Mouse (Mus musculus): ENCODE measurements around the gene Lbhd2. TPM values are rescaled to one million over a fixed set of nuclear protein-coding genes. Genes with fewer than 3 reads are reported as not detected.

Gene Lbhd2
- polyA plus RNA-seq, 1 experiment: not detected

DNA sequence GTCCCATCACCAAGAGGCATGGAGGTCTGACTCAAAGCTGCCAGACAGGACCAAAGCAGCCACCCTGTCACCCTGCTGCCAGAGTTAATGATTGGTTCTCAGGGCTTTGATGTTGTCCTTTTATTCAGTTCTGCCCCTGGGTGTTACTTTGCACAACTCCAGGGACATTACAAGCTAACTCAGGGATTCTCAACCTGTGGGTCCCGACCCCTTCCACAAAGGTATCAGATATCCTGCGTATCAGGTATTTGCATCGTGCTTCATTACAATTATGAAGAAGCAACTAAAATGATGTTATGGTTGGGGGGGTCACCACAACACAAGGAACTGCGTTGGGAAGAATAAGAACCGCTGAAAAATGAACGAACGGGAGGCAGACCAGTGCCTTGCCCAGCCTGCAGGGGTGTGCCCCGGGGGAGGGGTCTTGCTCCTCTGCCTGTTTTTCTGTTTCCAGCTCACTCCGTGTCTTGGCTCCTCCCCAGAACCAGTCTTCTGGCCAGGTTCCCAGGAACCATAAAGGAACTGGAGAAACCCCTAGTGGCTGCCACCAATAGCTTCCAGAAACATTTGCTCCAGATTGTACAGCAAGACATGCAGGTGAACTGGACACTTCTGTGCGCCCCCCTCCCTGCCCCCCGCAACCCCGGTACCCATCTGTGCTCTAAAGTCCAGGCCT, 21.0 kb downstream of the Lbhd2 start:
- Histone ChIP-seq H3K4me1 (ENCODE audit: control insufficient read depth) (peaks cover 56% of the 10 kb centered on the region), H3K9me3 (ENCODE audit: control insufficient read depth, low read length) (peaks cover 10% of the 10 kb centered on the region; the same call in 1 of the 2 replicates), H3K36me3 (ENCODE audit: control insufficient read depth) (peaks cover 6% of the 10 kb centered on the region; the same call in 1 of the 2 replicates), H3K27me3 (ENCODE audit: control insufficient read depth) (peaks cover 88% of the 10 kb centered on the region), H3K4me3 (replicated peaks) (no peak overlapping the region)
- TF ChIP-seq TAL1 (IDR thresholded peaks at IDR 0.05; ENCODE audit: low read length) (no peak), GATA1 (IDR thresholded peaks at IDR 0.05; ENCODE audit: low read length) (no peak)

DNA sequence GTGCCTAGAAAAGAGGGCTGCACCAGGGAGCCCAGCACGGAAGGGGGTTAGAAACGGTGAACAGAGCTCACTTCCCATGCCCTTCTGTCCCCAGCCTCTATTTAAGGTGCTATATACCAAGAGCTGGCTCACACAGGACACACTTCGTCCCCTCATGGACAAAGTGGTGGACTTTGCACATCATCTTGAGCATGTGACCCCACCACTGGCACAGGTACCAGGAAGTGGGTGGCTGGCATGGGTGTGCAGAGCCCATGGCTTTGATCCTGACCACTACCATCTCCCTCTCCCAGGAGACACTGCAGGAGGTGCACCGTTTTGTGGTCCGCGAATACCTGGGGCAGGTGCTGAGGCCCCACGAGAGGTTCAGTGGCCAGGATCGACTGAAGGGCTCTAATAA, 21.8 kb downstream of the Lbhd2 start:
- TF ChIP-seq GATA1 (IDR thresholded peaks at IDR 0.05; ENCODE audit: low read length): no peak
- TF ChIP-seq TAL1 (IDR thresholded peaks at IDR 0.05; ENCODE audit: low read length): no peak
- H3K9me3 ChIP-seq (ENCODE audit: control insufficient read depth, low read length): peaks cover 10% of the 10 kb centered on the region; the same call in 1 of the 2 replicates
- peaks cover 80% of the 10 kb centered on the region for H3K27me3 ChIP-seq (ENCODE audit: control insufficient read depth)
- H3K36me3 ChIP-seq (ENCODE audit: control insufficient read depth): peaks cover 6% of the 10 kb centered on the region; the same call in 1 of the 2 replicates
- H3K4me3 ChIP-seq (replicated peaks): no peak overlapping the region
- peaks cover 64% of the 10 kb centered on the region for H3K4me1 ChIP-seq (ENCODE audit: control insufficient read depth)

DNA sequence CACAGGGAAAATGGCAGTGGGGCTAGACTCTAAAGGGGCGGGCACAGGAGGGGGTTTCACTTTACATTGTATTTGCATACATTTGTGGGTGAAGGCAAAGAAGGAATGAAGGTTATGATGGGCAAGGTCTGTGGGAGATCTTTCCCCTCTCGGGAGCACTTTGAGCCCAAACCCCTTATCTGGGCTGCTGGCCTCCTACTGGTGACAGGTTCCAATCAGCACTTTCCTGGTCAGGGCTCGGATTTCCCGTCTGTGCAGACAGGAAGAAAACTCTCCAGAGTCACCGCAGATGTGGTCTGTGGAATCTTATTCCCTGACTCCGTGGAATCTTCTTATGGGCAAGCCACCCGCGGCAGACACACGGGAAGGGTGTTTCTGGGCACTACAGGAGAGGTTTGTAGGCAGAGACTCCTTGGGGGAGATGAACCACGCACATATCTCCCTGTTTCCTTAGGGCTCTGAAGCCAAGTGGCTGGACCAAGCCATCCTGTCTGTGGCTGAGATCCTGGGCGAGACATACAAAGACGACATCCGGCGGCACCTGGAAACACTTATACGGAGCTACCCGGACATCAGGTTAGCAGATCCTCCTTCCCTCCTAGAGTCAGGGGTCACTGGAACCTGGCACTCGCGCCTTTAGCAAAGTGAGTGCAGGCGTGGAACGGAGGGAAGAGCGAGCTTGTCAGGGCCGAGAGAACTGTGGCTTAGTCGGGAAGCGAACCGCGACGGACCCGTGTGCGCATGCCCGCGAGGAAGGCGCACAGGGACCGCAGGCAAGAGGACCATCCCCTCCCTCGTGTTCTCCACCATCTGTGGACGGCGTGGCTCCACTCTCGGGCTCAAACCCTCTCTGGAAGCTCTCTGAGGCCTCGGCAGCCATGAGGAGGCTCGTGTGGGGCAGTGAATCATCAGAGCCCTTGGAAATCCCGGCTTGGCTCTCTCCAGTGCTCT, 22.6 kb downstream of the Lbhd2 start:
- H3K36me3 ChIP-seq (ENCODE audit: control insufficient read depth): peaks cover 7% of the 10 kb centered on the region
- no peak for TF ChIP-seq TAL1 (IDR thresholded peaks at IDR 0.05; ENCODE audit: low read length)
- no peak; the same call in 1 of the 2 replicates for TF ChIP-seq GATA1 (IDR thresholded peaks at IDR 0.05; ENCODE audit: low read length)
- peaks cover 71% of the 10 kb centered on the region for H3K27me3 ChIP-seq (ENCODE audit: control insufficient read depth)
- H3K4me3 ChIP-seq (replicated peaks): peak overlapping the region; percentile 52
- H3K9me3 ChIP-seq (ENCODE audit: control insufficient read depth, low read length): peaks cover 7% of the 10 kb centered on the region; the same call in 1 of the 2 replicates
- H3K4me1 ChIP-seq (ENCODE audit: control insufficient read depth): peaks cover 73% of the 10 kb centered on the region

DNA sequence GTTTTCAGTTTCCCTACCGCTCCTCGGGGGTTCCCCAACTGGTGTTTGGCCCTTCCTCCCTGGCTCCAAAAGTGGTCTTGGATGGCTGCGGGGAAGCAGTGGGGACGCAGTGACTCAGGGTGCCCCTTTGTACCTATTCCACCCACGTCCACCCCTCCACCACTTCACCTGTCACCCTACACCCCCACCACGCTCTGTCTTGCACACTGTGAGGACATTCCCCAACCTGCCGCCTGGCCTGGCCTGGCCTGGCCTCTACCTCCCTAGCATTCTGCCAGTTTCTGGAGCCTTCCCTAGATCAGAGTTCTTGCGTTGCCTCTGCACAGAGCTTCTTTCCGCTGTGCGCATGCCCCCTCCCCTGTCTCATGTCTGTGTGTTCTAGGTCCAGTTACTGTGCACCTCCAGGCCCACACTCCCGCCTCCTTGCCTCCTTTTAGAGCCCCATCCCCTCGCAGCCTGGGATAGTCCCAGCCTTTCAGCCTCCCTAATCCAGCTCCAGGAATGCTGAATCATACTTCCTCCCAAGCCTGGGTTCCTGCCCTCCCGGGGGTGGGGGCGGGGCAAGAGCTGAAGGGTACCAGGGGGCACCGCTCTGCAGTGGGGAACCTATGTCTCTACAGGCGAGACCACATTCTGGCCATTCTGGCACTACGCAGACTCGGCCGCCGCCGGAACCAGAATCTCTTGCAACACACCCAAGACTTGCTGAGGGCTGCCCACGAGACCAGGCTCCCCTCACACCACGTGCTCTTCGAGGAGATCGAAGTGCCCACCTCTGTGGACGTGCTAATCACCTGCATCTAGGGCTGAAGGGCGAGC, 23.6 kb downstream of the Lbhd2 start:
- TF ChIP-seq GATA1 (IDR thresholded peaks at IDR 0.05; ENCODE audit: low read length) (no peak), TAL1 (IDR thresholded peaks at IDR 0.05; ENCODE audit: low read length) (no peak)
- Histone ChIP-seq H3K4me3 (replicated peaks) (peak overlapping the region; percentile 52), H3K36me3 (ENCODE audit: control insufficient read depth) (peaks cover 9% of the 10 kb centered on the region)

DNA sequence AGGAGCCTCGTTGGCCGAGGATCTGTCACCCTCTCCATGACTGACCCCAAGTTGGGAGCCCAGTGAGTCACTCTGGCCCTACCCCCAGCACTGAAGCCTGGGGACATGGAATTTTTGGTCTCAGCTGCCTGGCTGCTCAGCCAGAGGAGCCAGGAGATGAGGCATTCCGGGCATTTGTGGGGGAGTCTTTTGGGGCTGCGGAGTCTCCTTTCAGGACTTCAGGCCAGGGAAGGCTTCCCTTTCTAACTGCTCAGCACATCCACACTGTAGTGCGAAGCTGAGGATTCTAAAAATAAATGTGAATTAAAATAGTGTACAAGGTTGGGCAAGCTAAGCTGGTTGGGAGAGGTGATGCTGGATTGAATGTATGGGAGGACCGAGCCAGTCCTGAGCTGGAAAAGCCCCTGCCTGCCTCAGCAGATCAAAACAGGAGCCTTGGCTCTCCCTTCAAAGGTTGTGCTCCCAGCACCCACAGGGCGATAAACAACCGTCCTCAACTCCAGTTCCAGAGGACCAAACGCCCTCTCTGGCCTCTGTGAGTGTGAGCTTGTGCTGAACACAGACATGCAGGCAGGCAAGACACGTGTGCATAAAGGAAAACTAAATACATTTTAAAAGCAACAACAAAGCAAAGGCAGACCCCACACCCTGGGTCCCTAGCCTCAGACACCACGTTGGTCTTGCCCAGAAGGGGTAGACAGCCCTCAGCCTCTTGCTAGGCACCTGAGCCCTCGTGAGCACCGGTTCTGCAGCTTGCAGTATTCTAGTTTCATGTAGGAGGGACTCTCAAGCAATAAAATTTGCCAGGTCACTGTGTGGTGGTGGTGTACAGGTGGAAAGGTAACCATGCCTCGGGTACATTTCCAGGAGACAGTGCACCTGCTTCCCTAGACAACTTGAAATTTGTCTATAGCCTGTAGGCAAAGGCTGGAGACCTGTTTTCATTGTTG, 24.5 kb downstream of the Lbhd2 start:
- H3K4me1 ChIP-seq (ENCODE audit: control insufficient read depth): peaks cover 83% of the 10 kb centered on the region
- H3K9me3 ChIP-seq (ENCODE audit: control insufficient read depth, low read length): peaks cover 7% of the 10 kb centered on the region; the same call in 1 of the 2 replicates
- H3K4me3 ChIP-seq (replicated peaks): no peak overlapping the region
- peaks cover 9% of the 10 kb centered on the region for H3K36me3 ChIP-seq (ENCODE audit: control insufficient read depth)
- H3K27me3 ChIP-seq (ENCODE audit: control insufficient read depth): peaks cover 52% of the 10 kb centered on the region
- TF ChIP-seq GATA1 (IDR thresholded peaks at IDR 0.05; ENCODE audit: low read length): no peak

More for the DNA sequence above, 23.6 kb downstream of the Lbhd2 start:
- Histone ChIP-seq H3K9me3 (ENCODE audit: control insufficient read depth, low read length) (peaks cover 7% of the 10 kb centered on the region; the same call in 1 of the 2 replicates), H3K27me3 (ENCODE audit: control insufficient read depth) (peaks cover 61% of the 10 kb centered on the region), H3K4me1 (ENCODE audit: control insufficient read depth) (peaks cover 83% of the 10 kb centered on the region)

DNA sequence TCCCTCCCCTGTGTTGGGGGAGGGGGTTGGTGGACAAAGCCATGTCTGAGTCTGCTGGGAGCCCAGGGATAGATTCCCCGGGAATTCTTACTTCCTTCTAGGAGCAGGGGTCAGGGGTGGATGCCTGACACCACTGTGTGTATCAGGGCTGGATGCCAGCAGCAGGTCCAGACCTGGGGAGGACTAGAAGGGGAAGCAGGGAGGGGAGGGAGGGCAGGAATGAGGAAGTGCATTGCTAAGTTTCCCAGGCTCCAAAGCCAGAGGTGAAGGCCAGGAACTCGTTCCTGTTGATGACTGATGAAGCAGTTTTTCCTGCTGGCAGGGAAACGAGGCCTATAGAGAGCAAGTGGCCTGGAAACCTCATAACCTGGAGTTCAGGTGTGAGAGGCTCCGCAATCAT, 25.5 kb downstream of the Lbhd2 start:
- Histone ChIP-seq H3K36me3 (ENCODE audit: control insufficient read depth) (peaks cover 9% of the 10 kb centered on the region), H3K9me3 (ENCODE audit: control insufficient read depth, low read length) (peaks cover 6% of the 10 kb centered on the region; the same call in 1 of the 2 replicates)
- TF ChIP-seq GATA1 (IDR thresholded peaks at IDR 0.05; ENCODE audit: low read length) (no peak), TAL1 (IDR thresholded peaks at IDR 0.05; ENCODE audit: low read length) (no peak)

DNA sequence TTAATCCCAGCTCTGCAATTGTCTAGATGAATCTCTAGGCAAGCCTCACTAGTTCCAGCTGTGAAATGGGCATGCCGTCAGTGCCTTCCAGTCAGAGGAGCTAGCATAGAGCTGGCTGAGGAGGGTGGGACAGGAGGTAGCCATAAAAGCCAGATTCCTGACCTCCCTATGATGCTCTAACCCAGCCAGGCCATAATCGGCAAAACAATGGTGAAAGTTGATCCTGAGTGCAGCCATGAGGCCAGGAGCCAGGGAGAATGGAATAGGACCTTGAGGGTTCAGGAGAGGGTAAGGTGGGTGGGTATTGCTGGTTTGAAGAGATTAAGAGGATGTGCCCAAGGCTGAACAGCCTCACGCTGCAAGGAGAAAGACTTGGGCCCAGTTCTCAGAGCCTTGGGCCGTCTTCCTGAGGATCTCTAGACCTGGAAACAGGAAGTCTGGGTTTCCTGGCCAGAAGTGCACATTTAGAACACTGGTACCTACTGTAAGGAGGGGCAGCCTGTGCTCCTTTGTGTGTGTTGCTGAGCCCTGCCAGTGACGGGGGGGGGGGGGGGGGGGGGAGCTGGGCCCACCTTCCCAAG, 26.2 kb downstream of the Lbhd2 start:
- H3K4me3 ChIP-seq (replicated peaks): no peak overlapping the region
- peaks cover 39% of the 10 kb centered on the region for H3K27me3 ChIP-seq (ENCODE audit: control insufficient read depth)
- peaks cover 96% of the 10 kb centered on the region for H3K4me1 ChIP-seq (ENCODE audit: control insufficient read depth)
- H3K9me3 ChIP-seq (ENCODE audit: control insufficient read depth, low read length): peaks cover 5% of the 10 kb centered on the region; the same call in 1 of the 2 replicates
- peaks cover 7% of the 10 kb centered on the region for H3K36me3 ChIP-seq (ENCODE audit: control insufficient read depth)
- no peak for TF ChIP-seq GATA1 (IDR thresholded peaks at IDR 0.05; ENCODE audit: low read length)
- TF ChIP-seq TAL1 (IDR thresholded peaks at IDR 0.05; ENCODE audit: low read length): no peak

More for the DNA sequence above, 25.5 kb downstream of the Lbhd2 start:
- H3K4me3 ChIP-seq (replicated peaks): no peak overlapping the region
- peaks cover 47% of the 10 kb centered on the region for H3K27me3 ChIP-seq (ENCODE audit: control insufficient read depth)
- peaks cover 89% of the 10 kb centered on the region for H3K4me1 ChIP-seq (ENCODE audit: control insufficient read depth)
